Mouse (Mus musculus) E14TG2a.4 (cell line): ENCODE measurements around the gene N4bp2.
"Not testable (repeated sequence)": the region's sequence is repeated elsewhere in the genome, so short reads cannot be mapped to it uniquely, and the experiment has no call there.

Experiments used
- CTCF ChIP-seq: conservative IDR thresholded peaks from 2 replicates; pipeline ENCODE4 v1.5.1; 2014; ENCODE audit warnings: low read length
- POU5F1 ChIP-seq: IDR thresholded peaks from 2 replicates; pipeline ENCODE4 v1.6.1; 2014; ENCODE audit warnings: low read length, borderline replicate concordance

- not testable (repeated sequence) for TF ChIP-seq CTCF, POU5F1
Measured at GRCm38 (mm10) chr5:65773957-65774356, 10.6 kb downstream of the N4bp2 start.
